Mouse (Mus musculus): Measurements from ENCODE around the gene Gm13696. TPM values are rescaled to one million over a fixed set of nuclear protein-coding genes. Genes with fewer than 3 reads are reported as not detected.
"Not testable (repeated sequence)": the region's sequence is repeated elsewhere in the genome, so short reads cannot be mapped to it uniquely, and the experiment has no call there.

Gm13696 gene
- polyA plus RNA-seq (2015; fragmentation: Nextera tagmentation; extraction: Ambion mirVana): not detected in 2 replicates

GRCm38 (mm10) chr2:83972823-83973222, at the start of gene Gm13696:
Gene Gm13696 (plus strand): TSS chr2:83973123.
- H3K4me1 ChIP-seq (replicated peaks; ENCODE audit: control insufficient read depth, insufficient read depth, low read length); H3K27ac ChIP-seq (ENCODE audit: low read length); H3K4me3 ChIP-seq (ENCODE audit: low read length); H3K9me3 ChIP-seq (ENCODE audit: control insufficient read depth, low read length); H3K4me2 ChIP-seq (ENCODE audit: low read depth, low read length); ATAC-seq (ENCODE audit: low read depth); H3K9ac ChIP-seq (ENCODE audit: low read length); H3K27me3 ChIP-seq (ENCODE audit: control insufficient read depth, insufficient read depth, low read depth, low read length); H3K36me3 ChIP-seq (ENCODE audit: control insufficient read depth, insufficient read depth, low read length): not testable (repeated sequence)
- no CpG with 5 or more reads among the region's 6 CpGs for WGBS

- ATAC-seq (ENCODE audit: low read depth): no peak
- no peaks in the 10 kb centered on the region for H3K4me1 ChIP-seq (replicated peaks; ENCODE audit: control insufficient read depth, insufficient read depth, low read length)
- no peaks in the 10 kb centered on the region for H3K9me3 ChIP-seq (ENCODE audit: control insufficient read depth, low read length)
- H3K27me3 ChIP-seq (ENCODE audit: control insufficient read depth, insufficient read depth, low read depth, low read length): no peaks in the 10 kb centered on the region
- 55% methylated on average over 2 of the region's 2 CpGs for WGBS
- no peaks in the 10 kb centered on the region for H3K36me3 ChIP-seq (ENCODE audit: control insufficient read depth, insufficient read depth, low read length)
- H3K4me2 ChIP-seq (ENCODE audit: low read depth, low read length): no peak overlapping the region
- H3K9ac ChIP-seq (ENCODE audit: low read length): no peak overlapping the region
- H3K4me3 ChIP-seq (ENCODE audit: low read length): no peak overlapping the region
- no peak overlapping the region for H3K27ac ChIP-seq (ENCODE audit: low read length)
These were observed 43.3 kb upstream of the Gm13696 start for GRCm38 (mm10) chr2:83929478-83930088.

DNA sequence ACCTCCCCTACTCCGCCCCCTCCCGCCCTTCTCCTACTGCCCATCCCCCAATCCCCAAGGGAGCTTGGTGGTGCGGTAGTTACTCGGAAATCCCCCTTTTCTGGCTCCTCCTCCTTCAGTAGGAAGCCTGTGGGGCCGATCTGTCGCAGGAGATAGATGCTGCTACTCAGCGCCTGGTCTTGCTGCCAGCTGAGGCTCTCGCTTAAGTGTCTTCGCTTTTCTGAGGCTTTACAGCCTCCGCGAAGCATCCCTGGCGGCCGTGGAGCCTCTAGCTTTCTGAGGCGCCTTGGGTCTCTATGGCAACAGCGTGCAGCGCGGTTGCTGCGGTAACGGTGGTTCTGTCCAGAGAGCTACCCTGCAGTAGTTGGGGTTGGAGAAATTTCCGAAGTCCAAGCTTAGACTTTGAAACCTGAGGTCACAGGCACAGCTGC, 32.0 kb upstream of the Gm13696 start, which contains the start of gene Zswim2:
Gene Zswim2, minus strand, starts transcription at position 298 of the 431 bp plus-strand sequence.
- Histone ChIP-seq H3K9me3 (ENCODE audit: control insufficient read depth, low read length) (no peaks in the 10 kb centered on the region), H3K27me3 (ENCODE audit: control insufficient read depth, insufficient read depth, low read depth, low read length) (no peaks in the 10 kb centered on the region), H3K27ac (ENCODE audit: low read length) (no peak within 1 kb of the TSS), H3K4me2 (ENCODE audit: low read depth, low read length) (peak within 1 kb of the TSS; percentile 49), H3K36me3 (ENCODE audit: control insufficient read depth, insufficient read depth, low read length) (no peaks in the 10 kb centered on the region), H3K4me1 (replicated peaks; ENCODE audit: control insufficient read depth, insufficient read depth, low read length) (peaks cover 4% of the 10 kb centered on the region), H3K4me3 (ENCODE audit: low read length) (peak within 1 kb of the TSS; percentile 20), H3K9ac (ENCODE audit: low read length) (no peak within 1 kb of the TSS; the same call in 1 of the 2 replicates)
- peak; percentile 61; the same call in 1 of the 2 replicates for ATAC-seq (ENCODE audit: low read depth)
- WGBS: 0% methylated on average over 20 of the region's 20 CpGs

DNA sequence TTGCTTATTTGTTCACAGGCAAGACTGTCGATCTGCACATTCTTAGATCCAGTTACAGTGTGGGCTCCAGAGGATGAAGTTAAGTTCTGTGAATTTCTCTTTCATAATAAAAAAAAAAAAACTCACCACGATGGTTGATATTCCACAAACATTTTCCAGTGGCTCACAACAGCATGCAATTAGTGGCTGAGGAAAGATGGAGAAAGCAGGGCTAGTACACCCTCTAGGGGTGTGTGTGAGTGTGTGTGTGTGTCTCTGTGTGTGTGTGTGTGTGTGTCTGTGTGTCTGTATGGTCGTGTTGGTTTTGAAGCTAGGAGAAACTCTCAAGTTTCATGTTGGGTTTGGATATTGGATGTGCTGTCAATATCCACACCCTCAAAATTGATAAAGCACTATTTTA, 31.5 kb upstream of the Gm13696 start:
- Histone ChIP-seq H3K36me3 (ENCODE audit: control insufficient read depth, insufficient read depth, low read length) (no peaks in the 10 kb centered on the region), H3K9me3 (ENCODE audit: control insufficient read depth, low read length) (no peaks in the 10 kb centered on the region), H3K27ac (ENCODE audit: low read length) (no peak overlapping the region), H3K27me3 (ENCODE audit: control insufficient read depth, insufficient read depth, low read depth, low read length) (no peaks in the 10 kb centered on the region), H3K4me3 (ENCODE audit: low read length) (no peak overlapping the region), H3K9ac (ENCODE audit: low read length) (no peak overlapping the region), H3K4me1 (replicated peaks; ENCODE audit: control insufficient read depth, insufficient read depth, low read length) (peaks cover 4% of the 10 kb centered on the region), H3K4me2 (ENCODE audit: low read depth, low read length) (peak overlapping the region; percentile 49; the same call in 1 of the 2 replicates)
- 34% methylated on average over 3 of the region's 3 CpGs for WGBS
- no peak for ATAC-seq (ENCODE audit: low read depth)

GRCm38 (mm10) chr2:83941792-83942191, 31.1 kb upstream of the Gm13696 start:
- WGBS: 48% methylated on average over 4 of the region's 4 CpGs
- Histone ChIP-seq H3K9ac (ENCODE audit: low read length) (no peak overlapping the region), H3K9me3 (ENCODE audit: control insufficient read depth, low read length) (no peaks in the 10 kb centered on the region), H3K36me3 (ENCODE audit: control insufficient read depth, insufficient read depth, low read length) (no peaks in the 10 kb centered on the region), H3K27me3 (ENCODE audit: control insufficient read depth, insufficient read depth, low read depth, low read length) (no peaks in the 10 kb centered on the region), H3K27ac (ENCODE audit: low read length) (no peak overlapping the region), H3K4me3 (ENCODE audit: low read length) (no peak overlapping the region), H3K4me2 (ENCODE audit: low read depth, low read length) (no peak overlapping the region), H3K4me1 (replicated peaks; ENCODE audit: control insufficient read depth, insufficient read depth, low read length) (peaks cover 4% of the 10 kb centered on the region)
- no peak for ATAC-seq (ENCODE audit: low read depth)

GRCm38 (mm10) chr2:83955393-83955792, 17.5 kb upstream of the Gm13696 start, which contains the start of gene Gm13698:
Gene Gm13698 (plus strand): TSS chr2:83955693.
- no CpG with 5 or more reads among the region's 6 CpGs for WGBS
- not testable (repeated sequence) for ATAC-seq (ENCODE audit: low read depth); H3K27me3 ChIP-seq (ENCODE audit: control insufficient read depth, insufficient read depth, low read depth, low read length); H3K9ac ChIP-seq (ENCODE audit: low read length); H3K27ac ChIP-seq (ENCODE audit: low read length); H3K9me3 ChIP-seq (ENCODE audit: control insufficient read depth, low read length); H3K4me2 ChIP-seq (ENCODE audit: low read depth, low read length); H3K4me1 ChIP-seq (replicated peaks; ENCODE audit: control insufficient read depth, insufficient read depth, low read length); H3K4me3 ChIP-seq (ENCODE audit: low read length); H3K36me3 ChIP-seq (ENCODE audit: control insufficient read depth, insufficient read depth, low read length)

DNA sequence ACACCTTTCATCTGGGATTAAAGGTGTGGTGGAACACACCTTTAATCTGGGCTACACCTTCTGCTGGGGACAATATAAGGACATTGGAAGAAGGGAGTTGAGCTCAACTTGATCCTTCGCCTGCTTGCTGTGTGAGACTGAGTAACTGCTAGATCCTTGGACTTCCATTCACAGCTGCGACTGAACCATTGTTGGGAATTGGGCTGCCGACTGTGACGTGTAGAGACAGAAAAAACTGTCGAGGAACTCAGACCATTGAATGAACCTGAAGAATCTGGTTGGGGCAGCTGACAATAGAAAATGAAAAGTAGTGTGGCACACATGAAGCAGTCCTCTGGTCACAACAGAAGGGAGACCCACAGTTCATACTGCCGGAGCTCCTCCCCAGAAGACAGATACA, 11.7 kb upstream of the Gm13696 start, which contains the start of gene Gm13693:
Gene Gm13693, plus strand, starts transcription at position 301 of the 400 bp plus-strand sequence.
- ATAC-seq (ENCODE audit: low read depth); H3K27ac ChIP-seq (ENCODE audit: low read length); H3K4me3 ChIP-seq (ENCODE audit: low read length); H3K9ac ChIP-seq (ENCODE audit: low read length); H3K4me1 ChIP-seq (replicated peaks; ENCODE audit: control insufficient read depth, insufficient read depth, low read length); H3K9me3 ChIP-seq (ENCODE audit: control insufficient read depth, low read length); H3K27me3 ChIP-seq (ENCODE audit: control insufficient read depth, insufficient read depth, low read depth, low read length); H3K36me3 ChIP-seq (ENCODE audit: control insufficient read depth, insufficient read depth, low read length); H3K4me2 ChIP-seq (ENCODE audit: low read depth, low read length): not testable (repeated sequence)
- no CpG with 5 or more reads among the region's 6 CpGs for WGBS

- not testable (repeated sequence) for H3K27ac ChIP-seq (ENCODE audit: low read length); H3K4me1 ChIP-seq (replicated peaks; ENCODE audit: control insufficient read depth, insufficient read depth, low read length); H3K27me3 ChIP-seq (ENCODE audit: control insufficient read depth, insufficient read depth, low read depth, low read length); H3K9ac ChIP-seq (ENCODE audit: low read length); ATAC-seq (ENCODE audit: low read depth); H3K9me3 ChIP-seq (ENCODE audit: control insufficient read depth, low read length); H3K4me3 ChIP-seq (ENCODE audit: low read length); H3K36me3 ChIP-seq (ENCODE audit: control insufficient read depth, insufficient read depth, low read length); H3K4me2 ChIP-seq (ENCODE audit: low read depth, low read length)
- no CpG with 5 or more reads among the region's 6 CpGs for WGBS
These were observed 5.9 kb upstream of the Gm13696 start, which contains the start of gene Gm13695 for GRCm38 (mm10) chr2:83967013-83967412. Gene Gm13695 (plus strand): TSS chr2:83967313.

DNA sequence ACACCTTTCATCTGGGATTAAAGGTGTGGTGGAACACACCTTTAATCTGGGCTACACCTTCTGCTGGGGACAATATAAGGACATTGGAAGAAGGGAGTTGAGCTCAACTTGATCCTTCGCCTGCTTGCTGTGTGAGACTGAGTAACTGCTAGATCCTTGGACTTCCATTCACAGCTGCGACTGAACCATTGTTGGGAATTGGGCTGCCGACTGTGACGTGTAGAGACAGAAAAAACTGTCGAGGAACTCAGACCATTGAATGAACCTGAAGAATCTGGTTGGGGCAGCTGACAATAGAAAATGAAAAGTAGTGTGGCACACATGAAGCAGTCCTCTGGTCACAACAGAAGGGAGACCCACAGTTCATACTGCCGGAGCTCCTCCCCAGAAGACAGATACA, 5.7 kb downstream of the Gm13696 start, which contains the start of gene Gm13694:
Gene Gm13694, plus strand, starts transcription at position 301 of the 400 bp plus-strand sequence.
- whole genome bisulfite sequencing: no CpG with 5 or more reads among the region's 6 CpGs
- not testable (repeated sequence) for H3K27ac ChIP-seq (ENCODE audit: low read length); H3K4me2 ChIP-seq (ENCODE audit: low read depth, low read length); H3K27me3 ChIP-seq (ENCODE audit: control insufficient read depth, insufficient read depth, low read depth, low read length); H3K4me1 ChIP-seq (replicated peaks; ENCODE audit: control insufficient read depth, insufficient read depth, low read length); H3K36me3 ChIP-seq (ENCODE audit: control insufficient read depth, insufficient read depth, low read length); H3K4me3 ChIP-seq (ENCODE audit: low read length); H3K9me3 ChIP-seq (ENCODE audit: control insufficient read depth, low read length); H3K9ac ChIP-seq (ENCODE audit: low read length); ATAC-seq (ENCODE audit: low read depth)
